Mouse (Mus musculus) CD8-positive naive resting alpha-beta T cell, adult 2 months (primary cell): ENCODE measurements around the gene Krtap28-10.

Experiments used
- DNase-seq, 2 experiments: peaks; one replicate each; pipeline ENCODE4 v3.0.0; 2022; ENCODE audit warnings: low read depth in 2 of 2, low spot score in 2 of 2

Gene Krtap28-10

GRCm38 (mm10) chr1:83042380-83042779, at the start of gene Krtap28-10:
Gene Krtap28-10 (minus strand): TSS chr1:83042480.
- no peak for DNase-seq

- no peak for DNase-seq
Measured at GRCm38 (mm10) chr1:83091268-83091667, 49.0 kb upstream of the Krtap28-10 start.

GRCm38 (mm10) chr1:83084790-83085189, 42.5 kb upstream of the Krtap28-10 start:
- no peak for DNase-seq

- DNase-seq = no peak
Measured at GRCm38 (mm10) chr1:83077016-83077415, 34.7 kb upstream of the Krtap28-10 start.

- no peak for DNase-seq
Measured at GRCm38 (mm10) chr1:83076190-83076917, 34.1 kb upstream of the Krtap28-10 start.

- no peak for DNase-seq
Measured at GRCm38 (mm10) chr1:83075526-83076189, 33.4 kb upstream of the Krtap28-10 start.

- DNase-seq = no peak
Measured at GRCm38 (mm10) chr1:83067205-83067604, 24.9 kb upstream of the Krtap28-10 start.

GRCm38 (mm10) chr1:83066577-83066976, 24.3 kb upstream of the Krtap28-10 start:
- no peak for DNase-seq

GRCm38 (mm10) chr1:83064851-83065250, 22.6 kb upstream of the Krtap28-10 start:
- DNase-seq = no peak

- no peak for DNase-seq
Measured at GRCm38 (mm10) chr1:83060643-83061042, 18.4 kb upstream of the Krtap28-10 start, which contains the start of gene Krtap28-13. Gene Krtap28-13 (plus strand): TSS chr1:83060930.

- no peak for DNase-seq
Measured at GRCm38 (mm10) chr1:83059278-83059677, 17.0 kb upstream of the Krtap28-10 start, which contains the start of gene A030005K14Rik. Gene A030005K14Rik (minus strand): TSS chr1:83059378.

GRCm38 (mm10) chr1:83058481-83058880, 16.2 kb upstream of the Krtap28-10 start:
- DNase-seq = no peak

- DNase-seq = no peak
Measured at GRCm38 (mm10) chr1:83044882-83045427, 2.7 kb upstream of the Krtap28-10 start, which contains the start of gene Gm47969. Gene Gm47969 (plus strand): TSS chr1:83044932.

GRCm38 (mm10) chr1:83039080-83039479, 3.2 kb downstream of the Krtap28-10 start:
- DNase-seq = no peak

GRCm38 (mm10) chr1:83038109-83038672, 4.1 kb downstream of the Krtap28-10 start, which contains the start of gene Slc19a3:
Gene Slc19a3 (minus strand): TSS chr1:83038448.
- DNase-seq = no peak

- no peak for DNase-seq
Measured at GRCm38 (mm10) chr1:83036892-83037667, 5.2 kb downstream of the Krtap28-10 start.

- no peak for DNase-seq
Measured at GRCm38 (mm10) chr1:83034509-83034908, 7.8 kb downstream of the Krtap28-10 start.

- no peak for DNase-seq
Measured at GRCm38 (mm10) chr1:83032508-83032907, 9.8 kb downstream of the Krtap28-10 start.

GRCm38 (mm10) chr1:83031950-83032349, 10.3 kb downstream of the Krtap28-10 start:
- no peak for DNase-seq

- DNase-seq = no peak
Measured at GRCm38 (mm10) chr1:83016556-83016955, 25.7 kb downstream of the Krtap28-10 start.
